Mouse (Mus musculus): ENCODE data around the gene Srpk1. TPM values are rescaled to one million over a fixed set of nuclear protein-coding genes. Genes with fewer than 3 reads are reported as not detected.

Gene Srpk1
- total RNA-seq, 1 experiment from 2014 or later: 102 TPM

DNA sequence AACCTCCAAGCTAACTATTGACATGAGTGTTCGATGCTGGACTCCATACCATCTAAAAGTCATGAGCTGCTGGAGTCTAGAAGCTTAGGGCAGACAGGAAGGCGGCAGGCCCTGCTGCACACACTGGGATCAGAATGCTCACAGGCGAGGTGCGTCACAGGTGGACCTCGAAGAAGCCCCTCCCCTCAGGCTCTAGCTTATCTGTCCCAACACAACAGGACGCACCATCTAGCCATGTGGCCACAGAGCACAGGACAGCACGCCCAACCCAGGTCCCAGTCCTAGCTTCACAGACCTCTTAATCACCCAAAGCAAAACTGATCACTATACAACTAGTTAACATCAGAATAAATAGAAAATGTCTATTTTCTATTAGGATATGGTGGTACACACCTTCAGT lies 4.4 kb downstream of the Srpk1 start:
- no peak for ATAC-seq (ENCODE audit: extremely low read depth, insufficient number of reproducible peaks, low FRiP score, poor library complexity, severe bottlenecking)

DNA sequence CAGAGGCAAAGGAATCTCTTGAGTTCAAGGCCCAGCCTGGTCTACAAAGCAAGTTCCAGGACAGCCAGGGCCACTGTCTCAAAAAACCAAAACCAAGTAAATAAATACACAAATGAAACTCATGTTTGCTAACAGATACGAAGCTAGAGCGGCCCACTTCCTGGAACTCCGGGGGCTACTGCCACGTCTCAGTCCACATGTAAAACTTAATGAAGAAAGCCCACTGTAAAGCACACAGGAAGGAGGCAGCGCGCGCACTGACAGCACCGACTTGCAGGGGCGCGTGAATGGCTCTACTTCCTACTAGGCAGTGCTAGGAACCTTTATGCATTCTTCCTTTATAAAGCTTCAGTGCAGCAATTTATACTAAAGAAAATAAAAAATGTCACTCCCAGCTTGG lies 4.9 kb downstream of the Srpk1 start:
- no peak for ATAC-seq (ENCODE audit: extremely low read depth, insufficient number of reproducible peaks, low FRiP score, poor library complexity, severe bottlenecking)

DNA sequence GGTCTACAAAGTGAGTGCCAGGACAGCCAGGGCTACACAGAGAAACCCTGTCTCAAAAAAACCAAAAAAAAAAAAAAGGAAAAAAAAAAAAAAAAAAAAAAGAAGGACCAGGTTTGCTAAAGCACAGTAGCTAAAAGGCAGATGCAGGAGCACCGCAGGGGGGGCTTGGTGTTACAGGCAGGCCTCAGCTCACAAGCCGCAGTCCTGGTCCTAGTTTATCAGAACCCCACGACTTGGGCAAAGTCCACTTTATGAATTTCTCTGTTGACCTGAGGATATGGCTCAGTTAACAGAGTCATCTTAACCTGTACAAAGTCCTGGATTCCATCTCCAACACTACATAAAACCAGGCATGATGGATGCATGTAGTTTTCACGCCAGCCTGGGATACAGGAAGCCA lies 7.2 kb downstream of the Srpk1 start:
- no peak for ATAC-seq (ENCODE audit: extremely low read depth, insufficient number of reproducible peaks, low FRiP score, poor library complexity, severe bottlenecking)

DNA sequence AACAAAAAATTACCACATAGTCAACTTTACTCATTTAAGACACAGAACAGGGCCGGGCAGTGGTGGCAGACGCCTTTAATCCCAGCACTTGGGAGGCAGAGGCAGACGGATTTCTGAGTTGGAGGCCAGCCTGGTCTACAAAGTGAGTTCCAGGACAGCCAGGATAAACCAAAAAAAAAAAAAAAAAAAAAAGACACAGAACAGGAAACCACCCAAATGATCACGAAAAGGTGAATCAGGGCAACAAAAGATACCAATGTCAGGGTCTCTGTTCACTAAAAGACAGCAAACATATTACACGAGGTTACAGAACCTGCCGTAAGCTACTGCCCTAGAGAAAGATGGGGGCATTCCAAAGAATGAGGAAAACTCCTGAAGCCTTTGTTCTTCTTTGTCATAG lies 9.4 kb downstream of the Srpk1 start:
- ATAC-seq (ENCODE audit: extremely low read depth, insufficient number of reproducible peaks, low FRiP score, poor library complexity, severe bottlenecking): no peak

DNA sequence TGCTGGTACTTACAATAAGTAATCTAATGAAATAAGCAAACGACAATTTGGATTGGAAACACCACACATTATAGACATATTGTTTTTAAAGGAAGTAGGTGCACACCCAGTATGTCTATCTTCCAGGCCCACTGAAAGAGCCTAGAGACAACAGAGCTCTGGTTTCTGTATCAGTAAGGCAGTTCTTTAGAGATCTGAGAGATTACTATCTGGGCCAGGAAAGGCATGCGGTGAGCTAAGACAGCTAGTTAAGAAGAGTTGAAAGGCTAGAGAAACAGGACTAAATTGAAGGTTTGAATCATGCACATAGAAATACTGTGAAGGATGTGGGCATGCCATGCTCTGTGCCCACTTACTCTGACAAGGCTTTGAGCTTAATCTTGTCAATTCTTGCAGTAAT lies 9.9 kb downstream of the Srpk1 start:
- peak; percentile 56; the same call in 1 of the 2 replicates for ATAC-seq (ENCODE audit: extremely low read depth, insufficient number of reproducible peaks, low FRiP score, poor library complexity, severe bottlenecking)

DNA sequence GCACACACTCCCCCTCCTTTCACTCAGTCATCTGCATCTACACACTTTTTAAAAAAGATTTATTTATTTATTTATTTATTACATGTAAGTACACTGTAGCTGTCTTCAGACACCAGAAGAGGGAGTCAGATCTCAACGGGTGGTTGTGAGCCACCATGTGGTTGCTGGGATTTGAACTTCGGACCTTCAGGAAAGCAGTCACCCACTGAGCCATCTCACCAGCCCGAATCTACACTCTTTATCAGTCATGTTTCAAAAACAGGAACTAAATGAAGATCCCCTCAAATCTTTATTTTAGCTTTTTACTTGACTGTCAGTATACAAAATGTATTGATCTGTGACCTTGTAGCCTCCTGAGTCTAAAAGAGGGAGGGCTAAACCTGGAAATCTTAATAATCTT lies 13.0 kb downstream of the Srpk1 start:
- no peak for ATAC-seq (ENCODE audit: extremely low read depth, insufficient number of reproducible peaks, low FRiP score, poor library complexity, severe bottlenecking)

DNA sequence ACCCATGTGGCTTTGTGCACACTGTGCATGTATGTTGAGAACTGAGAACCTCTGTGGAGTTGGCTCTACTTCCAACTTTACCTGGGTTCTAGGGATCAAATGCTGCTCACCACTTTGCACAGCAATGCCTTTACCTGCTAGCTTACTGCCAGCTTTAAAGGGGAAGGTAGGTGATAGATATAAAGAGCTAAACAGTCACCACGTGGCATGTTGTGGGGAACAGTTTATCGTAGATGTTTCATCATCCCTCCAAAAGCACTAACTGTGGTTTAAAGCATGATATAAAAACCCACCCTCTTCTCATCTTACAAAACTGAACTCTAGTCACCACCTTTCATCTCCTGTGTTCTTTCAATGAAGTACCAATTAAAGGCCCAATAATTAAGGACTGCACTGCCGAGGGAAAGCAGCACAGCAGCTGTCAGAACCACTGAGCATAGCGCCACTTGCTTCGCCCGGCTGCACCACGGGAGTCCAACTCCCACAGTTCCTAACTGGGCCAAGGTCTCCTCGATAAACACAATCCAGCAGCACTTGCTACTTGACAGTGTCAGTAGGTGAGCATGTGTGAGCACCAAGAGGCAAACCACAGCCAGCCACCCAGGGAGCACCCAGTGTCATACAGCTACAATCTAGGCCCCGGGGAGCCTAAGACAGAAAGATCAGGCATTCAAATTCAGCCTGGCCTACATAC lies 20.8 kb downstream of the Srpk1 start:
- no peak for ATAC-seq (ENCODE audit: extremely low read depth, insufficient number of reproducible peaks, low FRiP score, poor library complexity, severe bottlenecking)

DNA sequence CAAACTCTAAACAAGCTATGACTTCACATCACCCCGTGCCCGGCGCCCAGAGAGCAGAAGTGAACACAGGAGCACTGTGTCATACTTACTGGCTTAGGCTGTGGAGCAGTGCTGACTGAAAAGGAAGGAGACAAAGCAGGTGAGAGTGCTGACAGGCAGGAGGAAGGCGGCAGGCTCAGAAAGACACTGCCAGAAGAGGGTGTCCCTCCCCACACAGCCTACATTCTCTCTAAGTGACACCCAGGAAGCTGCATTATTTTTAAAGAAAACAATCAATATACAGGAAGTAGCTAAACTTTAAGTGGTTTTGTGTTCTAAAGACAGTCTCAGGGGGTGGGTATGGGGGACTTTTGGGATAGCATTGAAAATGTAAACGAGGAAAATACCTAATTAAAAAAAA lies 21.7 kb downstream of the Srpk1 start:
- no peak for ATAC-seq (ENCODE audit: extremely low read depth, insufficient number of reproducible peaks, low FRiP score, poor library complexity, severe bottlenecking)

DNA sequence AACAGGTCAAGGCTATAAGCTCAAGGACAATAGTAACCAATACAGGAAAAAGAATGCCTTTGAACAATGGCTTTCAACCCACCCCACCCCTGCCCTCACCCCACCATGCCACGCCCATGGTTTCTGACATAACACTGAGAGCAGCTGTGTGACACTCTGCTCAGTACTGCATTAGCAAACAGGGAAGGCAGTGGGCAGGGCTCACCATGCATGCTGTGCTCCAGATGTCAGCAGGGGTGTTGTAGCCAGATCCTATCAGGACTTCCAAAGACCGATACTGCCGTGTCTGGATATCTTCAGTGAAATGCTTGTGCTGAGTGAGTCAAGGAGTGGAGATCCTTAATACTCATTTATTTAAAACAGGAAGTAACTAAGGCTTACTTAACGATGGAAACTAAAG lies 28.5 kb downstream of the Srpk1 start:
- no peak for ATAC-seq (ENCODE audit: extremely low read depth, insufficient number of reproducible peaks, low FRiP score, poor library complexity, severe bottlenecking)

DNA sequence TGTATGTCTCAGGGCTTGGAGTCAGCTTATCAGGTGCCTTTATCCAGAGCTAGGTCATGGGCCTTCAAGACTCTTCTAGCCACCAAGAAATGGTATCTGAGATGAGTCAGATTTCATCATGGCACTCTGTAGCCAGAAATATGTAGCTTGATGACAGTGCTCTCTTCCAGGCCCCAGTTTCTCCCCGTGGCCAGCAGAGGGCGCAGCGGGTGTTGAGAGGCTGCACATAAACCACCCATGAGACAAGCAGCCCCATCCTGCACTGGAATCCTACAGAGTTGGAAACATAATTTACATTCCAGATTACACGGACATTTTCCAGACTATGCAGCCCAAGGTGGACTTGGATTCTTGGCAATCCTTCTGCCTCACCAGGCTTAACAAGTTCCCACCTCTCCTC lies 29.5 kb downstream of the Srpk1 start:
- peak; percentile 64 for ATAC-seq (ENCODE audit: extremely low read depth, insufficient number of reproducible peaks, low FRiP score, poor library complexity, severe bottlenecking)

DNA sequence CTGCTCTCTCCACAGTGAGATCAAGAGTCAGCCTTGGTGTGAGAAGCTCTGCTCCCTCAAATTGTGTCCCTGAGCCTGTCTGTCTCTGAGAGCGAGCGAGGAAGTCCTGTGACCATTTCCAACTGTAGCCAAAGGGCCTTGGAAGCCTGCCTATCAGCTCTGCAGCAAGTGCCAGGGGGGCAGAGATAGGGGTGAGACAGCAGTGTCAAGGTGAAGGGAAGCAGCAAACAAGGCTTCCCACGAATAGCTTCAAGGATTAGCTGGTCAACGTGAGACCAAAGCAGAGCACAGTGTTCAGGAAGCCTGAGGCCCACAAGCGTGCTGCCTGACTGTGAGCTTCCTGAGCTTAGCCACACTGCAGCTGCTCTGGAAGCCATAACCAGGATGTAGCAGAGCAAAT lies 31.0 kb downstream of the Srpk1 start:
- no peak for ATAC-seq (ENCODE audit: extremely low read depth, insufficient number of reproducible peaks, low FRiP score, poor library complexity, severe bottlenecking)

DNA sequence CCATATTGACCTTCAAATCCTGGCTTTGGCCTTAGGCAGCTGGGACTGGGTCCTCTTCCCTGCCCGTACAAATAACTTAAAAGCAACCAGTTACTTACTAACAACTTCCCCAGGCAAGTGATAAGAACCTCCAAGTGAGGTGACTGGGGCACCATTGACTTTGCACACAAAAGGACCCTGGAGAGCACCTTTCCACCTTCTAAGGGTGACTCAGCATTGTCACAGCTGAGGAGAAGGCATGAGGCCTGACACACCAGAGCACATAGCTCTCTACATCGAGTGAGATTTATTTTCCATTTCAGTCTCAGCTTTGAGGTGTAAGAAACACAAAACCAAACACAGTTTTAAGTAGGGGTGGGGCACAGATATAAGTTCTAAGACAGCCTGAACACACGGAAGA lies 31.9 kb downstream of the Srpk1 start:
- ATAC-seq (ENCODE audit: extremely low read depth, insufficient number of reproducible peaks, low FRiP score, poor library complexity, severe bottlenecking): no peak

DNA sequence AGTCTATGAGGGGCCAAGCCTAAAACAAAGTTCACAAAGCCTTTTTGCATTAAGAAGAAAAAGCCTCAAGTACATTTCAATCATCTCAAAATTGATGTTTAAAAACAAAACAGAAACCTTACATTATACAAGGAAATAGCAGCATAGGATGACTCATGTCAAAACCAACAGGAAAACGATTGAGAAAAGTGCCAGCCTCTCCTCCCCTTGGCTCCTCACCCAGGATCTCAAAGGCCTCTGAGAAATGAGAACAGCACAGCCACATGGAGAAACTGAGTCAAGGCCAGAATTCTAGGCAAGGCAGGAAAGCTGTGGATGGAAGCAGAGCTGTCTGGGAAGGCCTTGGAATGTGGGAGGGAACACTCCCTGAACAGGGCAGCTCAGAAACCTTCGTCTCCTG lies 33.9 kb downstream of the Srpk1 start:
- no peak for ATAC-seq (ENCODE audit: extremely low read depth, insufficient number of reproducible peaks, low FRiP score, poor library complexity, severe bottlenecking)

DNA sequence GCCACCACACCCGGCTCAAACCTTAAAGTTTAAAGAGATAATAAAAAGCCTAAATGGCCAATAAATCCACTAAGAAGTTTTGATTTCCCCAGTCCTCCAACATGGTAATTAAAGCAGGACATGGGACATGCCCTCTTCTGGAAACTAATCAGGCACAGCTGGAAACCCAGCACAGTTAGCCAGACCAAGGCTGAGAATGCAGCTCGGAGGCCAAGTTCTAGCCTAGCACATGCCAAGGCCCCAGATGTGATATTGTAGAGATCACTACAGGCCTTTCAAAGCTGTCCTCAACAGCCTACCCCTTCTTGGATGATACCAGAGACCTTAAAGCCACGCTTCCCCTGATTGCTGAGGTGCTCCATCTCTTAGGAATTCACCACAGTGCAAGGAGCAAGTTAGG lies 36.0 kb downstream of the Srpk1 start:
- no peak for ATAC-seq (ENCODE audit: extremely low read depth, insufficient number of reproducible peaks, low FRiP score, poor library complexity, severe bottlenecking)

DNA sequence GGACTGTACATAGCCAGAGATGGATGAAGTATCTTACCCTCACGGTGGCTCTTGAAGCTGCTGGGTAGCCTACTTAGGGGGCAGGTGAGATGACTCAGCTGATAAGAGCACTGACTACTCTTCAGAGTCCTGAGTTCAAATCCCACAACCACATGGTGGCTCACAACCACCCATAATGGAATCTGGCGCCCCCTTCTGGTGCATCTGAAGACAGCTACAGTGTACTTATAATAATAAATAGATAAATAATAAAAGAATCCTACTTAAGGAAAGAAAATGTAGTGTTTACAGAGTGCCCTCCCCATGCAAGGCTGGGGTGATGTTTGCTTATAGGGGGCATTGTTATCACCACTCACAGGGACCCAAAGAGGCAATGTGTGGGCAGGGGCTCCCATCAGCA lies 41.5 kb downstream of the Srpk1 start:
- no peak for ATAC-seq (ENCODE audit: extremely low read depth, insufficient number of reproducible peaks, low FRiP score, poor library complexity, severe bottlenecking)

DNA sequence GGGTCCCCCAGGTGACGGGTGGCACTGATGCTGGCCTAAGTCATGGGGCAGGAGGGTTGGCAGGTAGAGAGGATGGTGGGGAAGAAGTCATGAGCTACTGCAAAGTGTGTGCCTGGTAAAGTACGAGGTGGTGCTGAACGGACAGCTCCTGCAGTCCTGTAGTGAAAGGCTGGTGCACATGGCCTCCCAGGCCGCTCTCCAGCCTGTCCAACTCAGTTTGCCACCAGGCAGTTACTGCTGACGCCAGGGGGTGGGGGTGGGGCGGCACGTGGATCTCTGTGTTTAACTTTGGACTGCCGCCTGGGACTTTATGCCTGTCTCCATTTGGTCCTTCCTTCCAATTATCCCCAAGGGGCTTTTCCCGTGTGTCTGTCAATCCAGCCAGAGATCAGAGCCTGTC lies 42.1 kb downstream of the Srpk1 start:
- no peak for ATAC-seq (ENCODE audit: extremely low read depth, insufficient number of reproducible peaks, low FRiP score, poor library complexity, severe bottlenecking)

DNA sequence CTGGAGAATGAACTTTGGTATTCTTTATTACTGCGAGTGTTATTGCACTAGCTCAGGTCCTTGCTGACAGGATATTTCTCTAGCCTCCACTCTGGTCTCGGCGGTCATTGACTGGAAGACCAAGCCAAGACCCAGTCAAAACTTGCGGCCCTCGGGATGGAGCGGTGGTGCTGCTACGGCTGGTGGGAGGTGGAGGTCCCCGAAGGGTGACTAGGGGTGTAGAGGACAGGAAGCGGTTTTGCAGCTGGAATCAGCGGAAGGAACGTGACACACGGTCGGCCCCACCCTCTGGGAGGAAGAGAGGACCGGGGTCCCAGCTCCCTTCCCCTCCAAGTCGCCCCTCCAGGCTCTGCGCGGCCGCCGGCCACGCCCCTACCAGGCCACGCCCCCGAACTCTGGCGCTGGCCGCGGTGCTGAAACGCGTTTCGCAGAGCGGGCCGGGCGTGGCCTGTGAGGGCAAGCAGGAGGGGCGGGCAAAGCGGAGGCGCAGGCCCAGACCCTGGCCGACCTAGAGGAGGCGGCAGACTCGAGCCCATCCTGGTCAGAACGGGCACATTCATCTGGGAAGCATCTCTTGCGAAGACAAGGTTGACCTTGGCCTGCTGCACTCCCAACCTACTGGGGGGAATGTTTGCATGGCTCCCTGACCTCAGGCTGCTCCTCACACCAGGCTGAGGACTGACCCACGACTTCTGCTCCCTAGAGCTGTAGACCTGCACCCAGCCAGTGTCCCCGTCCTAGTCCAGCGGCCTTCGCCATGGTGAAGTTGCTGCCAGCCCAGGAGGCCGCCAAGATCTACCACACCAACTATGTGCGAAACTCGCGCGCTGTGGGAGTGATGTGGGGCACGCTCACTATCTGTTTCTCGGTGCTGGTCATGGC lies 47.0 kb downstream of the Srpk1 start, which contains the start of gene Lhfpl5:
Gene Lhfpl5 (plus strand): TSS at position 398 of the 882 bp plus-strand sequence.
- no peak for ATAC-seq (ENCODE audit: extremely low read depth, insufficient number of reproducible peaks, low FRiP score, poor library complexity, severe bottlenecking)

DNA sequence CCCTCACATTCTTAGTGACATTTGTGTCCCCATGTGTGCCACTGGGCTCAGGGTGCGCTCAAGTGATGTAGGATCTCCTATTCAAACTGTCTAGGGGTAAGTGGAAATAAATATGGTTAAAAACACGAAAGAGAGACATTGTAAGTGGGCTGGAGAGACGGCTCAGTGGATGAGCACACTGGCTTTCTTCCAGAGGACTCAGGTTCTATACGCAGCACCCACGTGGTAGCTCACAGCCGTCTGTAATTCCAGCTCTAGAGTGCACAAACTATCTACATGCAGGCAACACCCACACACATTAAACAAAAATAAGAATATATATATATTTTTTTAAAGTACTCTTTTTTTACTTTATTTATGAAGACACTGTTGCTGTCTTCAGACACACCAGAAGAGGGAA lies 49.6 kb downstream of the Srpk1 start:
- ATAC-seq (ENCODE audit: extremely low read depth, insufficient number of reproducible peaks, low FRiP score, poor library complexity, severe bottlenecking): no peak

DNA sequence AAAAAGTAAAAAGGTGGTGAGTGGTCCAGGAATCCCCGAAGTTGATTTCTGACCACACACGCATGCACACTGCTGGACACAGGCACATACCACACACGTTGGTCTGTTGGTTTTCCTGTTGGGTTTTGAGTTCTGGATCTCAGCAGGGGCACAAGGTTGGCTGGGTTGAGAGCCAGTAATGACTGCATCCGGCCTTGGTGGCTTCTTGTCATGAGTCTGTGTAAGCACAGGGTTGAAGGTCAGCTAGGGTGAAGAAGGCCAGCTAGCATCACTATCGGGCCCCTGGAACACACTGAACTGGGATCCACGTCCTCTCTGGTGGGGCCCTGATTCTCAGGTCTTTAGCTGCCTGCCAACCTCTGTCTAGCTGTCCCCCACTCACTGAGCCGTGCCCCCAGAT lies 50.0 kb downstream of the Srpk1 start:
- ATAC-seq (ENCODE audit: extremely low read depth, insufficient number of reproducible peaks, low FRiP score, poor library complexity, severe bottlenecking): no peak

DNA sequence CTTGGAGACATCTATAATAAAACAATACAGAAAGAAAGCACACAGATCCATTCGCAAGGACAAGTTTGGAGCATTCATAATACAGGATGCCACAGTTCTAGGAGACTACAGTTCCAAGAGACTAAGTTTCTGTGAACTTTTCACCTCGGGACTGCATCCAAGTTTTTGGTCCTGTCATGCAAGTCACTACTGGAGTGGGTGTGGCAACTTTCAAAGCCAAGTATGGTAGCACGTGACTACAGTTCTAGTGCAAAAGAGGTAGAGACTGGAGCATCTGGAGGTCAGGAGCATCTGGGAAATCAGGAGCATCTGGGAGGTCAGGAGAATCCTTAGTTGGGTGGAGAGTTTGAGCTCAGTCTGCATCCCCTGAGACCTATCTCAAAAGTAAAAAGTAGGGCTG lies 50.6 kb downstream of the Srpk1 start:
- ATAC-seq (ENCODE audit: extremely low read depth, insufficient number of reproducible peaks, low FRiP score, poor library complexity, severe bottlenecking): no peak
